Mouse (Mus musculus): ENCODE results near the gene Atp6v0a4. TPM values are rescaled to one million over a fixed set of nuclear protein-coding genes. Genes with fewer than 3 reads are reported as not detected.

Gene Atp6v0a4
- polyA plus RNA-seq, 1 experiment from 2014 or later: not detected

DNA sequence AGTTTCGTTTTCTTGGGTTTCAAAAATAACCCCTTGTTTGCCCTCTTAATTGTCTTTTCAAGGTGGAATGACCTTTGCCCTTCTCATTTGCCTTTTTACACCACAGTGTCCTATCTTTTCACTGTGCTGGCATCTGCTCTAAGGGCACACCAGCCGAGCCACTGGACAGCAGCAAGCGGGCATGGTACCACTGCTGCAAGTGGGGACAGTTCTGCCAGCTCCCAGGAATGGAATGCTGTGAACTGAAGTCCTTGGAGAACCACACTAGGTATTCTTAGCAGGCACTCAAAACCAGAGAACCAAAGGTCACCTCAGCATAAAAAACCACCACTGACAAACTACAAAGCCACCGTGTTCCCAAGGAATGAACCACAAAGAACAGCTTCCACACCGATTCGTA lies 1.6 kb downstream of the Atp6v0a4 start:
- H3K9me3 ChIP-seq: no peaks in the 10 kb centered on the region
- H3K27ac ChIP-seq: no peak overlapping the region
- no peak overlapping the region for H3K9ac ChIP-seq
- peaks cover 38% of the 10 kb centered on the region for H3K36me3 ChIP-seq (replicated peaks)
- H3K4me3 ChIP-seq (replicated peaks): no peak overlapping the region
- no peak for ATAC-seq (ENCODE audit: low FRiP score)
- no peaks in the 10 kb centered on the region for H3K27me3 ChIP-seq
- 70% methylated on average over 6 of the region's 6 CpGs for WGBS
- no peak overlapping the region for H3K4me2 ChIP-seq
- H3K4me1 ChIP-seq: no peaks in the 10 kb centered on the region

GRCm38 (mm10) chr6:38121843-38122242 lies 2.5 kb downstream of the Atp6v0a4 start:
- Histone ChIP-seq H3K4me2 (no peak overlapping the region), H3K4me1 (no peaks in the 10 kb centered on the region), H3K9ac (no peak overlapping the region), H3K9me3 (no peaks in the 10 kb centered on the region), H3K4me3 (replicated peaks) (no peak overlapping the region), H3K27me3 (no peaks in the 10 kb centered on the region), H3K27ac (no peak overlapping the region), H3K36me3 (replicated peaks) (peaks cover 29% of the 10 kb centered on the region)
- WGBS: 87% methylated on average over 5 of the region's 5 CpGs
- no peak for ATAC-seq (ENCODE audit: low FRiP score)

DNA sequence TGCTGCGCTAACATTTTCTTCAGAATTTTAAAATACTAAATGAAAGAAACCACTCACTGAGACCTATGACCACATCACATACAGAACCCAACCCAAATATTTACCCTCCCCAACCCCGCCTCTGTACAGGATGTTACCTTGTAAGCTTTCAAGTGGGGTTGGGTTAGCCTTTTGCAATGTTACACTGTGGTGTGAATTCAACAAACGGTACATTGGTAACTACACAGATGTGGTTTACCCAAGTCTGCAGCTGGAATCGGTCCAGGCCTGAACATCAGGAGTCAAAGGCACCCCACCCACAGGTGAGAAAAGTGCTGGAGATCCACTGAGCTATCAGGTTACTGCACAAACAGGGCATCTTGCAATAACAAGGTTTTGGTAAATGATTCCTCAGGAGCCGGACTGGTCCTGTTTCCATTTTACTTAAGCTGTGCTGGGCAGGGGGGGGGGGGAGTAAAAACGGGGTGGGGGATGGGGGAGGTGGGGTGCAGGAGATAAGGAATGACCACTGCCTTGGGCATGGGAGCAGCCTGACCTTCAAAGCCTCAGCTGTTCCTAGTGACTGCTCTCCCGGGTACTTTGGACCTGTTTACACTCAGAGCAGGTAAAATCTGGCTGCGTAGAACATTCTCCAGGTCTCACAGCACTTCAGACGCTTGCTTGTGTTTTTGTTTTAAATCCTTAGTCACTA lies 3.6 kb downstream of the Atp6v0a4 start:
- H3K27ac ChIP-seq: no peak overlapping the region
- no peak for ATAC-seq (ENCODE audit: low FRiP score)
- WGBS: 80% methylated on average over 9 of the region's 9 CpGs
- no peak overlapping the region for H3K4me2 ChIP-seq
- H3K4me3 ChIP-seq (replicated peaks): no peak overlapping the region
- no peak overlapping the region for H3K9ac ChIP-seq
- no peaks in the 10 kb centered on the region for H3K9me3 ChIP-seq
- H3K4me1 ChIP-seq: no peaks in the 10 kb centered on the region
- no peaks in the 10 kb centered on the region for H3K27me3 ChIP-seq
- peaks cover 18% of the 10 kb centered on the region for H3K36me3 ChIP-seq (replicated peaks)

GRCm38 (mm10) chr6:38118341-38118740 lies 6.0 kb downstream of the Atp6v0a4 start:
- ATAC-seq (ENCODE audit: low FRiP score): no peak
- no peaks in the 10 kb centered on the region for H3K36me3 ChIP-seq (replicated peaks)
- no peak overlapping the region for H3K9ac ChIP-seq
- WGBS: 93% methylated on average over 6 of the region's 6 CpGs
- H3K27ac ChIP-seq: no peak overlapping the region
- no peaks in the 10 kb centered on the region for H3K27me3 ChIP-seq
- H3K4me1 ChIP-seq: no peaks in the 10 kb centered on the region
- H3K9me3 ChIP-seq: no peaks in the 10 kb centered on the region
- H3K4me2 ChIP-seq: no peak overlapping the region
- H3K4me3 ChIP-seq (replicated peaks): no peak overlapping the region

GRCm38 (mm10) chr6:38116107-38116770 lies 8.1 kb downstream of the Atp6v0a4 start:
- Histone ChIP-seq H3K4me1 (no peaks in the 10 kb centered on the region), H3K9ac (no peak overlapping the region), H3K4me3 (replicated peaks) (no peak overlapping the region), H3K27me3 (no peaks in the 10 kb centered on the region), H3K4me2 (no peak overlapping the region), H3K27ac (no peak overlapping the region), H3K36me3 (replicated peaks) (no peaks in the 10 kb centered on the region), H3K9me3 (no peaks in the 10 kb centered on the region)
- no peak for ATAC-seq (ENCODE audit: low FRiP score)
- 72% methylated on average over 4 of the region's 4 CpGs for WGBS

- no peaks in the 10 kb centered on the region; the same call in 1 of the 2 replicates for H3K27me3 ChIP-seq
- no peak overlapping the region for H3K27ac ChIP-seq
- no peaks in the 10 kb centered on the region for H3K36me3 ChIP-seq (replicated peaks)
- no peak for ATAC-seq (ENCODE audit: low FRiP score)
- no peak overlapping the region for H3K9ac ChIP-seq
- no peak overlapping the region for H3K4me2 ChIP-seq
- peaks cover 7% of the 10 kb centered on the region; the same call in 1 of the 2 replicates for H3K4me1 ChIP-seq
- no peaks in the 10 kb centered on the region for H3K9me3 ChIP-seq
- 72% methylated on average over 9 of the region's 9 CpGs for WGBS
- H3K4me3 ChIP-seq (replicated peaks): no peak overlapping the region
Observed at GRCm38 (mm10) chr6:38110859-38111258, 13.5 kb downstream of the Atp6v0a4 start.

DNA sequence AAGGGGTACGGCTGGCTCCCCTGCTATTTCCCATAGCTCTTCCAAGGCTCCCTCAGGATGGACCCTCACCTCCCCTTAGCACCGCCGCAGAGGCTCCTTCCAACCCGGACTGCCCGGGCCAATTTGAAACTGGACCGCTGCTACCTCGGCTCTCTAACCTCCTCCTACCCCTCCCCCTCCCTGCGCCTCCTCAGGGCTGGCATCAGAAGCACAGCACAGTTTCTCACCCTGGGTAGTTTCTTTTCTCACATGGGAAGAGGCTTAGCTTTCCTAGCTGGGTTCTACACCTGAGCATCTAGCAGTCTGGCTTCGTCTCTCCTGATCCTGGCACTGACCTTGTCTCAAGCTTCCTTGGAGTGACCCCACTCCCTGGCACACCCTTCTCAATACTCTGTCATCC lies 14.5 kb downstream of the Atp6v0a4 start:
- H3K36me3 ChIP-seq (replicated peaks): no peaks in the 10 kb centered on the region
- no peaks in the 10 kb centered on the region; the same call in 1 of the 2 replicates for H3K27me3 ChIP-seq
- no peak for ATAC-seq (ENCODE audit: low FRiP score)
- no peak overlapping the region for H3K27ac ChIP-seq
- H3K4me3 ChIP-seq (replicated peaks): no peak overlapping the region
- no peak overlapping the region for H3K4me2 ChIP-seq
- no peak overlapping the region for H3K9ac ChIP-seq
- H3K9me3 ChIP-seq: no peaks in the 10 kb centered on the region
- peaks cover 7% of the 10 kb centered on the region; the same call in 1 of the 2 replicates for H3K4me1 ChIP-seq
- WGBS: 15% methylated on average over 9 of the region's 9 CpGs

DNA sequence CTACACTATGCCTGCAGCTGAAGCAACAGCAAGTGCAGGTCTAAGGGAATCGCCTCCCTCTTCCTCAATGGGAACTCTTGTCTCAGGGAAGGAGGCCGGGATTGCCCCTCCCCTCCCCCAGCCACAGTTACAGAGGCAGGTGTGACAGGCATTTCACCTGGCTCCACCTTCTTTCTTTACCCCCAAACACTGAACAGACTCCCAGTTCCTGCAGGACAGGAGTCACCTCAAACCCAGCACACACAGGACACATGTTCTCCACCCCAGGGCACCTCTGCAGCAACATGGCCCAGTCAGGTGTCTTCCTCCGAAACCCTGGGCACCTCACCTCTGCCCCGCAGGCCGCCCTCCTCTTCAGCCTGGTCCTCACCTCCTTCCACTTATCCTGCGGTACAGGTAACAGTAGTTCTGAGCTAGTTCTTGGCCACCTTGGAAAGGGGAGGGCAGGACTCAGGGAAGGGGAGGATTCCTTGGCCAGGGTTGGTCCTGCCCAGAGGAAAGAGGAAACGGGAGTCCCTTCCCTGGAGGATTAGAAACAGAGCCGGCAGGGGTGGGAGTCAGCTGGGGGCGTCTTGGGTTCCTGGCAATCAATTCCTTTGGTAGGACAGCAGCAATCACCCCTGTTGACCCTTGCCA lies 15.1 kb downstream of the Atp6v0a4 start, which contains the start of gene Tmem213:
Tmem213 (plus strand) TSS at position 96 of the 636 bp plus-strand sequence.
- no peaks in the 10 kb centered on the region for H3K9me3 ChIP-seq
- no peaks in the 10 kb centered on the region; the same call in 1 of the 2 replicates for H3K27me3 ChIP-seq
- H3K4me3 ChIP-seq (replicated peaks): no peak within 1 kb of the TSS
- H3K27ac ChIP-seq: no peak within 1 kb of the TSS
- no peak for ATAC-seq (ENCODE audit: low FRiP score)
- no peak within 1 kb of the TSS for H3K9ac ChIP-seq
- WGBS: 29% methylated on average over 9 of the region's 9 CpGs
- no peak within 1 kb of the TSS for H3K4me2 ChIP-seq
- H3K4me1 ChIP-seq: peaks cover 7% of the 10 kb centered on the region; the same call in 1 of the 2 replicates
- H3K36me3 ChIP-seq (replicated peaks): no peaks in the 10 kb centered on the region

- Histone ChIP-seq H3K9ac (no peak overlapping the region), H3K9me3 (no peaks in the 10 kb centered on the region), H3K36me3 (replicated peaks) (no peaks in the 10 kb centered on the region), H3K27me3 (no peaks in the 10 kb centered on the region; the same call in 1 of the 2 replicates), H3K4me2 (no peak overlapping the region), H3K4me1 (peaks cover 7% of the 10 kb centered on the region; the same call in 1 of the 2 replicates), H3K27ac (no peak overlapping the region), H3K4me3 (replicated peaks) (no peak overlapping the region)
- ATAC-seq (ENCODE audit: low FRiP score): no peak
- WGBS: 92% methylated on average over 5 of the region's 5 CpGs
Observed at GRCm38 (mm10) chr6:38108449-38108848, 15.9 kb downstream of the Atp6v0a4 start.

GRCm38 (mm10) chr6:38105924-38106323 lies 18.5 kb downstream of the Atp6v0a4 start:
- no peaks in the 10 kb centered on the region for H3K9me3 ChIP-seq
- H3K4me1 ChIP-seq: peaks cover 7% of the 10 kb centered on the region; the same call in 1 of the 2 replicates
- no peak overlapping the region for H3K4me3 ChIP-seq (replicated peaks)
- ATAC-seq (ENCODE audit: low FRiP score): no peak
- H3K4me2 ChIP-seq: no peak overlapping the region
- H3K27ac ChIP-seq: no peak overlapping the region
- no peaks in the 10 kb centered on the region for H3K36me3 ChIP-seq (replicated peaks)
- no peak overlapping the region for H3K9ac ChIP-seq
- no peaks in the 10 kb centered on the region; the same call in 1 of the 2 replicates for H3K27me3 ChIP-seq
- WGBS: 86% methylated on average over 9 of the region's 9 CpGs

DNA sequence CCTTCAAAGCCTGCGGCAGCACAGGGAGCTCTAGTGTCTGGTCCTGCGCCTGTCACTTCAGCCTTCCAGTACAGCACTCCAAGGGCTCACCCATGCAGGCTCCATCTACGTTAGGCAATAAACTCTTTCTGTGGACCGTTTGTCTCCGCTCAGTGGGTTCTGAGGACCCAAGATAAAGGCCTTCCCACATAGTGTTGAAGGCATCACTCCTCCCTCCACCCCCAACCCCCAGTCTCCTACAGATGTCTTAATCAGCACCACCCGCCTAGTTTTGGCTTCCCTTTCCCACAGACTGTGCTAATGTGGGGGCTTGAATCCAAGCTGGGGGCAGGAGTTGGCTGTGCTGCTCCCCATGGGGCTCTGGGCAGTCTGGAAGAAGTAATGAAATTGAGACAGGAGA lies 20.6 kb downstream of the Atp6v0a4 start:
- Histone ChIP-seq H3K9ac (no peak overlapping the region), H3K4me1 (no peaks in the 10 kb centered on the region), H3K4me2 (no peak overlapping the region), H3K36me3 (replicated peaks) (no peaks in the 10 kb centered on the region), H3K27ac (no peak overlapping the region), H3K9me3 (no peaks in the 10 kb centered on the region), H3K27me3 (no peaks in the 10 kb centered on the region), H3K4me3 (replicated peaks) (no peak overlapping the region)
- no peak for ATAC-seq (ENCODE audit: low FRiP score)
- 70% methylated on average over 6 of the region's 6 CpGs for WGBS

- no peak for ATAC-seq (ENCODE audit: low FRiP score)
- Histone ChIP-seq H3K36me3 (replicated peaks) (no peaks in the 10 kb centered on the region), H3K4me2 (no peak overlapping the region), H3K4me3 (replicated peaks) (no peak overlapping the region), H3K9ac (no peak overlapping the region), H3K4me1 (no peaks in the 10 kb centered on the region), H3K27ac (no peak overlapping the region), H3K27me3 (no peaks in the 10 kb centered on the region), H3K9me3 (no peaks in the 10 kb centered on the region)
- 86% methylated on average over 7 of the region's 7 CpGs for WGBS
Observed at GRCm38 (mm10) chr6:38102216-38102795, 22.1 kb downstream of the Atp6v0a4 start.
